Mouse (Mus musculus) liver, postnatal 0 days (tissue): ENCODE data around the gene Tspan14. TPM values are rescaled to one million over a fixed set of nuclear protein-coding genes. Genes with fewer than 3 reads are reported as not detected.
A peak's percentile ranks its signal among the peaks of the same experiment; 100 is the strongest.

Source experiments
- ATAC-seq: fragments of 200-750 bp; cut with Nextera tagmentation; 2 replicates; pipeline ENCODE4 v1.8.0; 2017; ENCODE audit warnings: mild to moderate bottlenecking, moderate library complexity
- DNase-seq: peaks from one replicate; pipeline ENCODE4 v3.0.0-alpha.2; 2016
- H3K27ac ChIP-seq: fragments of 300-500 bp; sonication (generic); 2 replicates; pipeline ENCODE4 v1.5.1; 2014; ENCODE audit warnings: antibody characterized with exemption, moderate library complexity, mild to moderate bottlenecking, low read depth
- H3K27me3 ChIP-seq: fragments of 300-500 bp; sonication (generic); 2 replicates; pipeline ENCODE4 v1.6.1; 2014; ENCODE audit warnings: low read length, control low read depth, mixed read lengths; ENCODE audit not compliant: insufficient read depth
- H3K36me3 ChIP-seq: fragments of 300-500 bp; sonication (generic); replicated peaks from 2 replicates; pipeline ENCODE4 v1.6.1; 2014; ENCODE audit warnings: mild to moderate bottlenecking, control low read depth, low read length, moderate library complexity, mixed read lengths; ENCODE audit not compliant: insufficient read depth
- H3K4me1 ChIP-seq: fragments of 300-500 bp; sonication (generic); 2 replicates; pipeline ENCODE4 v1.6.1; 2014; ENCODE audit warnings: antibody characterized with exemption, mild to moderate bottlenecking, control low read depth; ENCODE audit not compliant: insufficient read depth
- H3K4me2 ChIP-seq: fragments of 300-500 bp; sonication (generic); 2 replicates; pipeline ENCODE4 v1.6.1; 2014; ENCODE audit warnings: low read depth, mild to moderate bottlenecking, low read length, moderate library complexity, mixed read lengths
- H3K4me3 ChIP-seq: fragments of 300-500 bp; sonication (generic); 2 replicates; pipeline ENCODE4 v1.5.1; 2014; ENCODE audit warnings: low read depth, low read length
- H3K9ac ChIP-seq: fragments of 300-500 bp; sonication (generic); replicated peaks from 2 replicates; pipeline ENCODE4 v1.6.1; 2014; ENCODE audit warnings: mild to moderate bottlenecking, moderate library complexity
- H3K9me3 ChIP-seq: fragments of 300-500 bp; sonication (generic); 2 replicates; pipeline ENCODE4 v1.6.1; 2016; ENCODE audit warnings: mild to moderate bottlenecking, control low read depth, low read length, mixed read lengths
- CTCF ChIP-seq: sonication (generic); IDR thresholded peaks from 2 replicates; pipeline ENCODE4 v1.5.1; 2016; ENCODE audit warnings: antibody characterized with exemption, low read depth
- EP300 ChIP-seq: IDR thresholded peaks from 2 replicates; pipeline ENCODE4 v1.6.1; 2016; ENCODE audit warnings: antibody characterized with exemption, low read depth, mild to moderate bottlenecking
- WGBS: fragments of 180-500 bp; shearing (Covaris S2); extraction: QIAGEN DNeasy Blood & Tissue Kit; methylation state at CpG from one replicate; pipeline ENCODE4 v1.1.7; 2014; ENCODE audit not compliant: insufficient replicate concordance; 5-methylcytosine and 5-hydroxymethylcytosine counted together
- polyA plus RNA-seq: library from polyadenylated mRNA; unstranded; fragments of >200 nt; fragmentation: Nextera tagmentation; extraction: Ambion mirVana; gene quantifications from 2 replicates; pipeline ENCODE4 v1.2.1, GENCODE M21; 2015

Gene Tspan14
- 22.0 and 24.9 TPM in 2 replicates for polyA plus RNA-seq

GRCm38 (mm10) chr14:40966392-40966861, at the start of gene Tspan14:
Gene Tspan14, minus strand, starts transcription at chr14:40966807.
- no peaks in the 10 kb centered on the region for H3K27me3 ChIP-seq
- H3K27ac ChIP-seq = peak within 1 kb of the TSS; percentile 98
- H3K9ac ChIP-seq = peak within 1 kb of the TSS; percentile 99
- H3K9me3 ChIP-seq = no peaks in the 10 kb centered on the region
- peak within 1 kb of the TSS; percentile 93 for H3K4me2 ChIP-seq
- under 1% methylated on average over 47 of the region's 54 CpGs for WGBS
- DNase-seq (no peak), ATAC-seq (peak; percentile 30)
- peak within 1 kb of the TSS; percentile 93 for H3K4me3 ChIP-seq
- H3K36me3 ChIP-seq = no peaks in the 10 kb centered on the region
- TF ChIP-seq CTCF (peak; percentile 11; the same call in 1 of the 2 replicates), EP300 (no peak)
- peaks cover 53% of the 10 kb centered on the region for H3K4me1 ChIP-seq

GRCm38 (mm10) chr14:41014701-41015240, 48.2 kb upstream of the Tspan14 start:
- no peak for DNase-seq

GRCm38 (mm10) chr14:41013630-41014613, 47.3 kb upstream of the Tspan14 start, which contains the start of gene Fam213a:
Gene Fam213a, minus strand, starts transcription at chr14:41013788.
- peak within 1 kb of the TSS; percentile 65 for H3K4me3 ChIP-seq
- WGBS = 6% methylated on average over 32 of the region's 32 CpGs
- peak within 1 kb of the TSS; percentile 80 for H3K9ac ChIP-seq
- peaks cover 61% of the 10 kb centered on the region for H3K4me1 ChIP-seq
- DNase-seq (peak; percentile 93), ATAC-seq (peak; percentile 98)
- TF ChIP-seq CTCF (no peak), EP300 (no peak)
- no peaks in the 10 kb centered on the region for H3K27me3 ChIP-seq
- H3K9me3 ChIP-seq = no peaks in the 10 kb centered on the region
- no peaks in the 10 kb centered on the region for H3K36me3 ChIP-seq
- peak within 1 kb of the TSS; percentile 93 for H3K4me2 ChIP-seq
- H3K27ac ChIP-seq = peak within 1 kb of the TSS; percentile 71

More at GRCm38 (mm10) chr14:41014701-41015240, 48.2 kb upstream of the Tspan14 start:
- Histone ChIP-seq H3K27ac (no peak overlapping the region), H3K27me3 (no peaks in the 10 kb centered on the region), H3K9me3 (no peaks in the 10 kb centered on the region), H3K9ac (no peak overlapping the region), H3K36me3 (no peaks in the 10 kb centered on the region), H3K4me2 (no peak overlapping the region), H3K4me3 (no peak overlapping the region), H3K4me1 (peaks cover 58% of the 10 kb centered on the region)
- no peak for TF ChIP-seq EP300
- TF ChIP-seq CTCF = no peak
- WGBS = 40% methylated on average over 5 of the region's 5 CpGs
- ATAC-seq = no peak

GRCm38 (mm10) chr14:41013143-41013542, 46.5 kb upstream of the Tspan14 start:
- Histone ChIP-seq H3K27me3 (no peaks in the 10 kb centered on the region), H3K27ac (peak overlapping the region; percentile 71), H3K4me1 (peaks cover 68% of the 10 kb centered on the region), H3K9ac (peak overlapping the region; percentile 80), H3K36me3 (no peaks in the 10 kb centered on the region), H3K4me2 (peak overlapping the region; percentile 93), H3K9me3 (no peaks in the 10 kb centered on the region), H3K4me3 (peak overlapping the region; percentile 65)
- ATAC-seq = no peak
- WGBS = 8% methylated on average over 9 of the region's 9 CpGs
- TF ChIP-seq CTCF (no peak), EP300 (no peak)
- no peak for DNase-seq

- Histone ChIP-seq H3K9ac (0 out of 2 replicates have a peak overlapping the region, but pooled peaks have one; percentile 1), H3K27me3 (no peaks in the 10 kb centered on the region), H3K4me1 (peaks cover 72% of the 10 kb centered on the region), H3K36me3 (no peaks in the 10 kb centered on the region), H3K9me3 (no peaks in the 10 kb centered on the region), H3K4me2 (peak overlapping the region; percentile 93; the same call in 1 of the 2 replicates), H3K27ac (0 out of 2 replicates have a peak overlapping the region, but pooled peaks have one; percentile 13), H3K4me3 (no peak overlapping the region)
- TF ChIP-seq EP300 = no peak
- no peak for TF ChIP-seq CTCF
- ATAC-seq (no peak), DNase-seq (no peak)
- 67% methylated on average over 3 of the region's 3 CpGs for WGBS
Observed at GRCm38 (mm10) chr14:41011916-41012315, 45.3 kb upstream of the Tspan14 start.

GRCm38 (mm10) chr14:41008138-41008537, 41.5 kb upstream of the Tspan14 start:
- Histone ChIP-seq H3K9ac (peak overlapping the region; percentile 36), H3K27ac (peak overlapping the region; percentile 83), H3K4me3 (peak overlapping the region; percentile 17), H3K4me1 (peaks cover 80% of the 10 kb centered on the region), H3K27me3 (no peaks in the 10 kb centered on the region), H3K4me2 (peak overlapping the region; percentile 63), H3K9me3 (no peaks in the 10 kb centered on the region), H3K36me3 (peaks cover 3% of the 10 kb centered on the region; the same call in 1 of the 2 replicates)
- peak; percentile 62 for DNase-seq
- TF ChIP-seq EP300 (no peak), CTCF (no peak)
- WGBS = 44% methylated on average over 2 of the region's 2 CpGs
- peak; percentile 80 for ATAC-seq
